In genomic region chr2:144836667-144837311, GRCm38 (mm10) we compare ENCODE assay signal across 26 mouse cellular contexts. TPM values are rescaled to one million over a fixed set of nuclear protein-coding genes. Genes with fewer than 3 reads are reported as not detected.
DNase-seq lines count a peak whose midpoint lies in the region; ATAC-seq and TF ChIP-seq lines count a peak whose summit lies in the region.
"Had no signal": no experiment of that assay in that cellular context is flagged by ENCODE, and none has a peak within 500 bp of the region (broad histone marks: within the 10 kb centered on the region; RNA-seq: fewer than 3 reads in every experiment).

No protein-coding gene starts in this region.

- no peak for TF ChIP-seq CTCF in kidney, adult 2 months (conservative IDR thresholded peaks at IDR 0.05; ENCODE audit: insufficient read depth, insufficient read length, low read depth, low read length)
- no peak for TF ChIP-seq CTCF in stomach, postnatal 0 days (IDR thresholded peaks at IDR 0.05; ENCODE audit: low read depth)

- WGBS in kidney, embryonic 14.5 days: 62% methylated on average over 5 of the region's 5 CpGs
- WGBS in kidney, adult 2 months: 79% methylated on average over 5 of the region's 5 CpGs
- WGBS in stomach, embryonic 14.5 days: 71% methylated on average over 5 of the region's 5 CpGs
- WGBS in stomach, postnatal 0 days: 69% methylated on average over 5 of the region's 5 CpGs
- 66% methylated on average over 5 of the region's 5 CpGs for WGBS in stomach, embryonic 15.5 days
- 94% methylated on average over 5 of the region's 5 CpGs for WGBS in hindbrain, embryonic 16.5 days

- no peak overlapping the region for H3K4me3 ChIP-seq in kidney, embryonic 14.5 days (ENCODE audit: low read length)
- no peak overlapping the region for H3K4me3 ChIP-seq in kidney, adult 2 months (ENCODE audit: insufficient read depth, low read depth, low read length)
- H3K4me3 ChIP-seq in stomach, embryonic 14.5 days (ENCODE audit: low read depth, low read length): no peak overlapping the region
- H3K4me3 ChIP-seq in stomach, postnatal 0 days (ENCODE audit: low read depth, low read length): no peak overlapping the region
- no peak overlapping the region for H3K4me3 ChIP-seq in stomach, embryonic 15.5 days (replicated peaks)
- H3K4me3 ChIP-seq in hindbrain, embryonic 16.5 days (ENCODE audit: low read length): no peak overlapping the region
- H3K4me3 ChIP-seq: embryonic facial prominence, embryonic 12.5 days; erythroblast, embryonic 14.5 days; forebrain, embryonic 12.5 days; hindbrain, embryonic 15.5 days; left cerebral cortex, adult 2 months; midbrain, embryonic 12.5 days; neural tube, embryonic 15.5 days had no signal

- no peak for TF ChIP-seq POLR2A in kidney, adult 2 months (IDR thresholded peaks at IDR 0.05; ENCODE audit: low read depth, low read length)

- H3K27me3 ChIP-seq in kidney, embryonic 14.5 days (ENCODE audit: control insufficient read depth, insufficient read depth, low read length): no peaks in the 10 kb centered on the region
- H3K27me3 ChIP-seq in kidney, adult 2 months (replicated peaks; ENCODE audit: control insufficient read depth, insufficient read depth, low read length): no peaks in the 10 kb centered on the region
- no peaks in the 10 kb centered on the region for H3K27me3 ChIP-seq in stomach, embryonic 14.5 days (ENCODE audit: control insufficient read depth, insufficient read depth, low read length)
- H3K27me3 ChIP-seq in stomach, postnatal 0 days (ENCODE audit: control insufficient read depth, insufficient read depth, low read length): no peaks in the 10 kb centered on the region
- no peaks in the 10 kb centered on the region for H3K27me3 ChIP-seq in stomach, embryonic 15.5 days (replicated peaks)
- H3K27me3 ChIP-seq in hindbrain, embryonic 16.5 days (replicated peaks; ENCODE audit: control insufficient read depth, insufficient read depth, low read length): no peaks in the 10 kb centered on the region
- H3K27me3 ChIP-seq: CH12.LX; embryonic facial prominence, embryonic 12.5 days; forebrain, embryonic 12.5 days; hindbrain, embryonic 15.5 days; midbrain, embryonic 12.5 days; neural tube, embryonic 15.5 days had no signal

- H3K27ac ChIP-seq in kidney, embryonic 14.5 days (ENCODE audit: low read depth, low read length): peak overlapping the region; percentile 62; the same call in 1 of the 2 replicates
- H3K27ac ChIP-seq in kidney, adult 2 months (ENCODE audit: insufficient read depth, low read depth, low read length): no peak overlapping the region
- no peak overlapping the region for H3K27ac ChIP-seq in stomach, embryonic 14.5 days (ENCODE audit: low read length)
- H3K27ac ChIP-seq in stomach, postnatal 0 days (replicated peaks): no peak overlapping the region
- H3K27ac ChIP-seq in stomach, embryonic 15.5 days: no peak overlapping the region
- H3K27ac ChIP-seq in hindbrain, embryonic 16.5 days (ENCODE audit: low read depth, low read length): no peak overlapping the region
- H3K27ac ChIP-seq: embryonic facial prominence, embryonic 12.5 days; forebrain, embryonic 12.5 days; hindbrain, embryonic 15.5 days; left cerebral cortex, adult 2 months; midbrain, embryonic 12.5 days; neural tube, embryonic 15.5 days had no signal

- H3K4me2 ChIP-seq in kidney, embryonic 14.5 days (replicated peaks; ENCODE audit: low read depth, low read length): no peak overlapping the region
- no peak overlapping the region for H3K4me2 ChIP-seq in stomach, embryonic 14.5 days (replicated peaks; ENCODE audit: low read depth, low read length)
- H3K4me2 ChIP-seq in stomach, postnatal 0 days (replicated peaks; ENCODE audit: low read depth): no peak overlapping the region
- no peak overlapping the region for H3K4me2 ChIP-seq in stomach, embryonic 15.5 days
- H3K4me2 ChIP-seq in hindbrain, embryonic 16.5 days (ENCODE audit: low read length): no peak overlapping the region
- H3K4me2 ChIP-seq: embryonic facial prominence, embryonic 12.5 days; forebrain, embryonic 12.5 days; hindbrain, embryonic 15.5 days; liver, embryonic 11.5 days; midbrain, embryonic 12.5 days; neural tube, embryonic 15.5 days had no signal

- H3K36me3 ChIP-seq in kidney, embryonic 14.5 days (ENCODE audit: control insufficient read depth, insufficient read depth, low read length): no peaks in the 10 kb centered on the region
- H3K36me3 ChIP-seq in kidney, adult 2 months (ENCODE audit: control insufficient read depth, insufficient read depth, low read length): no peaks in the 10 kb centered on the region
- H3K36me3 ChIP-seq in stomach, embryonic 14.5 days (ENCODE audit: control insufficient read depth, insufficient read depth, low read length): no peaks in the 10 kb centered on the region
- H3K36me3 ChIP-seq in stomach, postnatal 0 days (ENCODE audit: control insufficient read depth, insufficient read depth, low read length): no peaks in the 10 kb centered on the region
- H3K36me3 ChIP-seq in stomach, embryonic 15.5 days: no peaks in the 10 kb centered on the region
- no peaks in the 10 kb centered on the region for H3K36me3 ChIP-seq in hindbrain, embryonic 16.5 days (ENCODE audit: control insufficient read depth, insufficient read depth, low read length)
- H3K36me3 ChIP-seq: embryonic facial prominence, embryonic 12.5 days; forebrain, embryonic 12.5 days; hindbrain, embryonic 15.5 days; midbrain, embryonic 12.5 days; neural tube, embryonic 15.5 days had no signal

- H3K4me1 ChIP-seq in kidney, embryonic 14.5 days (ENCODE audit: control insufficient read depth, insufficient read depth, low read length): peaks cover 4% of the 10 kb centered on the region; the same call in 1 of the 2 replicates
- H3K4me1 ChIP-seq in kidney, adult 2 months (ENCODE audit: control insufficient read depth, insufficient read depth, low read length): no peaks in the 10 kb centered on the region
- no peaks in the 10 kb centered on the region for H3K4me1 ChIP-seq in stomach, embryonic 14.5 days (ENCODE audit: control insufficient read depth, insufficient read depth, low read length)
- H3K4me1 ChIP-seq in stomach, postnatal 0 days (replicated peaks; ENCODE audit: control insufficient read depth, insufficient read depth): no peaks in the 10 kb centered on the region
- no peaks in the 10 kb centered on the region for H3K4me1 ChIP-seq in stomach, embryonic 15.5 days
- H3K4me1 ChIP-seq in hindbrain, embryonic 16.5 days (ENCODE audit: control insufficient read depth, insufficient read depth, low read depth, low read length): no peaks in the 10 kb centered on the region
- H3K4me1 ChIP-seq: embryonic facial prominence, embryonic 12.5 days; forebrain, embryonic 12.5 days; hindbrain, embryonic 15.5 days; midbrain, embryonic 12.5 days; neural tube, embryonic 15.5 days had no signal

- peak; percentile 86 for ATAC-seq in kidney, embryonic 14.5 days (ENCODE audit: low FRiP score, low TSS enrichment)
- ATAC-seq in stomach, embryonic 14.5 days (ENCODE audit: insufficient number of reproducible peaks, insufficient read depth, low FRiP score, low read depth): peak; percentile 18; the same call in 1 of the 2 replicates
- no peak for ATAC-seq in stomach, postnatal 0 days (ENCODE audit: low FRiP score, low TSS enrichment)
- ATAC-seq in stomach, embryonic 15.5 days (ENCODE audit: insufficient read depth, low FRiP score, low read depth): peak; percentile 39; the same call in 1 of the 2 replicates
- ATAC-seq in hindbrain, embryonic 16.5 days: no peak
- ATAC-seq: liver, postnatal 0 days had no signal

- no peaks in the 10 kb centered on the region for H3K9me3 ChIP-seq in kidney, embryonic 14.5 days (ENCODE audit: control insufficient read depth, low read length)
- H3K9me3 ChIP-seq in stomach, embryonic 14.5 days (ENCODE audit: control insufficient read depth, low read depth, low read length): no peaks in the 10 kb centered on the region
- no peaks in the 10 kb centered on the region for H3K9me3 ChIP-seq in stomach, postnatal 0 days (ENCODE audit: control insufficient read depth, low read length)
- no peaks in the 10 kb centered on the region for H3K9me3 ChIP-seq in stomach, embryonic 15.5 days
- H3K9me3 ChIP-seq in hindbrain, embryonic 16.5 days (ENCODE audit: control insufficient read depth, low read length): no peaks in the 10 kb centered on the region
- H3K9me3 ChIP-seq: embryonic facial prominence, embryonic 12.5 days; forebrain, embryonic 12.5 days; hindbrain, embryonic 15.5 days; midbrain, embryonic 12.5 days; neural tube, embryonic 15.5 days had no signal

- H3K9ac ChIP-seq in kidney, embryonic 14.5 days (ENCODE audit: low read depth, low read length): no peak overlapping the region
- H3K9ac ChIP-seq in stomach, embryonic 14.5 days (replicated peaks; ENCODE audit: low read depth, low read length): no peak overlapping the region
- no peak overlapping the region for H3K9ac ChIP-seq in stomach, postnatal 0 days (ENCODE audit: low read length)
- no peak overlapping the region for H3K9ac ChIP-seq in stomach, embryonic 15.5 days
- no peak overlapping the region for H3K9ac ChIP-seq in hindbrain, embryonic 16.5 days (ENCODE audit: low read depth, low read length)
- H3K9ac ChIP-seq: embryonic facial prominence, embryonic 12.5 days; forebrain, embryonic 12.5 days; hindbrain, embryonic 15.5 days; liver, postnatal 0 days; midbrain, embryonic 12.5 days; neural tube, embryonic 15.5 days had no signal

- no peak for DNase-seq in kidney, adult 2 months
- peak; percentile 29 to 34 for DNase-seq in kidney, postnatal 4 days
- DNase-seq in kidney, adult 18-20 months: no peak
- DNase-seq in stomach, postnatal 0 days (ENCODE audit: low spot score): no peak
- DNase-seq: adrenal gland, adult 2 months; B cell, adult 2 months; cerebellum, adult 11-12 months; cerebellum, postnatal 14 days; gastrocnemius, postnatal 36 days; liver, postnatal 0 days had no signal

- no peak for TF ChIP-seq EP300 in stomach, postnatal 0 days (optimal IDR thresholded peaks at IDR 0.05)

RNA-seq across cellular contexts. Expression of gene Scp2d1, which starts 13.3 kb away (rescaled TPM):
- not detected in 2 replicates for polyA plus RNA-seq in kidney, embryonic 14.5 days (2014; fragmentation: Nextera tagmentation; extraction: Ambion mirVana)
- polyA plus RNA-seq in kidney, adult 2 months (2012; rRNA removed): not detected in 2 replicates
- polyA plus RNA-seq in stomach, embryonic 14.5 days (2014; fragmentation: Nextera tagmentation; extraction: Ambion mirVana): not detected in 2 replicates
- polyA plus RNA-seq in stomach, postnatal 0 days (2015; fragmentation: Nextera tagmentation; extraction: Ambion mirVana): not detected in 2 replicates
- not detected in 2 replicates for polyA plus RNA-seq in stomach, embryonic 15.5 days (2015; fragmentation: Nextera tagmentation; extraction: Ambion mirVana)
- polyA plus RNA-seq in hindbrain, embryonic 16.5 days (2015; fragmentation: Nextera tagmentation; extraction: Ambion mirVana): not detected in 2 replicates
- polyA plus RNA-seq: adrenal gland, adult 2 months; embryonic facial prominence, embryonic 12.5 days; erythroblast, embryonic 14.5 days; forebrain, embryonic 12.5 days; heart, embryonic 14.5 days; hindbrain, embryonic 15.5 days; liver, embryonic 11.5 days; liver, postnatal 0 days; midbrain, embryonic 12.5 days; neural tube, embryonic 15.5 days; thymus, postnatal 0 days; urinary bladder, adult 2 months had no signal

Comparison
In these comparisons a context has a peak if more than half of its experiments do, and no peak if none do; other contexts are left out.
1. ATAC-seq: peak in kidney, embryonic 14.5 days (single experiment), stomach, embryonic 14.5 days (single experiment) and stomach, embryonic 15.5 days (single experiment); none in stomach, postnatal 0 days (single experiment) and hindbrain, embryonic 16.5 days (single experiment).
2. DNase-seq: peak in kidney, postnatal 4 days (2 of 2); none in kidney, adult 2 months (single experiment), kidney, adult 18-20 months (single experiment) and stomach, postnatal 0 days (single experiment).